Mouse (Mus musculus): ENCODE results near the gene Rreb1. TPM values are rescaled to one million over a fixed set of nuclear protein-coding genes. Genes with fewer than 3 reads are reported as not detected.

Rreb1 gene
- total and polyA plus RNA-seq, 2 experiments = 9.0 to 12.4 TPM

- TF ChIP-seq POLR2A (IDR thresholded peaks at IDR 0.05; ENCODE audit: extremely low read depth, insufficient read depth, low read length) (no peak), CTCF (IDR thresholded peaks at IDR 0.05; ENCODE audit: low read depth, low read length) (no peak)
- 38% methylated on average over 17 of the region's 17 CpGs for WGBS
- H3K9ac ChIP-seq (ENCODE audit: low read depth, low read length) = peak overlapping the region; percentile 38; the same call in 1 of the 2 replicates
- no peaks in the 10 kb centered on the region for H3K79me2 ChIP-seq (ENCODE audit: control insufficient read depth, insufficient read depth, low read length)
- no peak overlapping the region for H3K4me3 ChIP-seq (ENCODE audit: insufficient read depth, low read depth, low read length)
- peak overlapping the region; percentile 82 for H3K27ac ChIP-seq (replicated peaks; ENCODE audit: insufficient read depth, low read depth, low read length)
- H3K4me1 ChIP-seq (ENCODE audit: control insufficient read depth, insufficient read depth, low read length) = peaks cover 25% of the 10 kb centered on the region
- DNase-seq (ENCODE audit: extremely low read depth, low read depth, low spot score) = peak; percentile 91
- no peaks in the 10 kb centered on the region for H3K27me3 ChIP-seq (ENCODE audit: control insufficient read depth, insufficient read depth, low read length)
- peaks cover 3% of the 10 kb centered on the region for H3K36me3 ChIP-seq (ENCODE audit: control insufficient read depth, insufficient read depth, low read length)
These were observed 164.0 kb downstream of the Rreb1 start for GRCm38 (mm10) chr13:37941950-37942886.

DNA sequence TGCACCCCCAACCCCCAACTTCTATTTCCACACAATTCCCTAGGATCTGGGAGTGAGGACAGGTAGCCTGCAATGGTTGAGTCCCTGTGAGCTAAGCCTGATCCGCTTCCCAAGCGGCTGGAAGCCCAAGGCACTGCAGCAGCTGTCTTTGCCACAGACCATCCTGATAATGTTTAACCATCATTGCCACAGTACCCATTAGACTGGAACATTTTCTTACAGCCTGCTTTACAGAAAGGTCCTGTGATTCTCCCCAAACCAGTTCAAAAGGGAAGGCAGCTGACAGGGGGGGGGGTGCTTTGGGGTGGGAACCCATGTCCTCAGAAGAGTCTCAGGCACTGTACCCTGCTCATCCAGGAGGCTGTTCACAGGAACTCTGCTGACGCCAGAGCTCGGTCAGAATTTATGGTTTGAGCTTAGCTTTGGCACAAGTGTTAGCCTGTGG lies 164.7 kb downstream of the Rreb1 start:
- WGBS = 12% methylated on average over 4 of the region's 4 CpGs
- TF ChIP-seq POLR2A (IDR thresholded peaks at IDR 0.05; ENCODE audit: extremely low read depth, insufficient read depth, low read length) (no peak), CTCF (IDR thresholded peaks at IDR 0.05; ENCODE audit: low read depth, low read length) (no peak)

GRCm38 (mm10) chr13:37943466-37943865 lies 165.3 kb downstream of the Rreb1 start:
- peak overlapping the region; percentile 82 for H3K27ac ChIP-seq (replicated peaks; ENCODE audit: insufficient read depth, low read depth, low read length)
- WGBS = 43% methylated on average over 3 of the region's 3 CpGs
- peaks cover 8% of the 10 kb centered on the region; the same call in 1 of the 2 replicates for H3K36me3 ChIP-seq (ENCODE audit: control insufficient read depth, insufficient read depth, low read length)
- no peaks in the 10 kb centered on the region for H3K27me3 ChIP-seq (ENCODE audit: control insufficient read depth, insufficient read depth, low read length)
- no peaks in the 10 kb centered on the region for H3K79me2 ChIP-seq (ENCODE audit: control insufficient read depth, insufficient read depth, low read length)
- no peak for TF ChIP-seq POLR2A (IDR thresholded peaks at IDR 0.05; ENCODE audit: extremely low read depth, insufficient read depth, low read length)
- no peak for TF ChIP-seq CTCF (IDR thresholded peaks at IDR 0.05; ENCODE audit: low read depth, low read length)
- peak; percentile 72 for DNase-seq (ENCODE audit: extremely low read depth, low read depth, low spot score)
- peaks cover 25% of the 10 kb centered on the region for H3K4me1 ChIP-seq (ENCODE audit: control insufficient read depth, insufficient read depth, low read length)
- no peak overlapping the region for H3K9ac ChIP-seq (ENCODE audit: low read depth, low read length)
- no peak overlapping the region for H3K4me3 ChIP-seq (ENCODE audit: insufficient read depth, low read depth, low read length)

More for the DNA sequence above, 164.7 kb downstream of the Rreb1 start:
- Histone ChIP-seq H3K79me2 (ENCODE audit: control insufficient read depth, insufficient read depth, low read length) (no peaks in the 10 kb centered on the region), H3K4me3 (ENCODE audit: insufficient read depth, low read depth, low read length) (no peak overlapping the region), H3K27ac (replicated peaks; ENCODE audit: insufficient read depth, low read depth, low read length) (peak overlapping the region; percentile 82), H3K4me1 (ENCODE audit: control insufficient read depth, insufficient read depth, low read length) (peaks cover 25% of the 10 kb centered on the region), H3K9ac (ENCODE audit: low read depth, low read length) (peak overlapping the region; percentile 3; the same call in 1 of the 2 replicates), H3K36me3 (ENCODE audit: control insufficient read depth, insufficient read depth, low read length) (peaks cover 8% of the 10 kb centered on the region; the same call in 1 of the 2 replicates), H3K27me3 (ENCODE audit: control insufficient read depth, insufficient read depth, low read length) (no peaks in the 10 kb centered on the region)
- peak; percentile 90 for DNase-seq (ENCODE audit: extremely low read depth, low read depth, low spot score)

DNA sequence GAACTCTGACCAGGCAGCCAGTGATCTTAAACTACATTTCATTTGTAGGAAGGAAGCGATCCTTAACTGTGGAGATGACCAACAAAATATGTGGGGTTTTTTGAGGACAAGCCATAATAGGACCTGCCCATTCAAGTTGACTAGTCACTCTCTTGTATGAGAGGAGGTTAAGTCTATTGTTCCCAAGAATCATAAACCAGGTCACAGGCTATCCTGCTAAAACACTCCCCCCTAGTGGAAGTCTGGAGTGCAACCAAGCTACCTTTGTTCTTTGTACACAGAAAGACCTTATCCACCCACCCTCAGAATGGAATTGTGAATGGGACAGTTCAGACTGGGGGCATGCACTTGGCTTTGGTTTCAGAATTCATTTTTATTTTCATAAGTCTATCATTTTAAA lies 166.1 kb downstream of the Rreb1 start:
- Histone ChIP-seq H3K79me2 (ENCODE audit: control insufficient read depth, insufficient read depth, low read length) (no peaks in the 10 kb centered on the region), H3K36me3 (ENCODE audit: control insufficient read depth, insufficient read depth, low read length) (peaks cover 13% of the 10 kb centered on the region), H3K27ac (replicated peaks; ENCODE audit: insufficient read depth, low read depth, low read length) (no peak overlapping the region), H3K4me1 (ENCODE audit: control insufficient read depth, insufficient read depth, low read length) (peaks cover 25% of the 10 kb centered on the region), H3K27me3 (ENCODE audit: control insufficient read depth, insufficient read depth, low read length) (no peaks in the 10 kb centered on the region), H3K9ac (ENCODE audit: low read depth, low read length) (no peak overlapping the region), H3K4me3 (ENCODE audit: insufficient read depth, low read depth, low read length) (no peak overlapping the region)
- peak; percentile 73 for DNase-seq (ENCODE audit: extremely low read depth, low read depth, low spot score)
- WGBS = 16% methylated on average over 1 of the region's 1 CpGs
- TF ChIP-seq CTCF (IDR thresholded peaks at IDR 0.05; ENCODE audit: low read depth, low read length) (peak; percentile 25; the same call in 1 of the 2 replicates), POLR2A (IDR thresholded peaks at IDR 0.05; ENCODE audit: extremely low read depth, insufficient read depth, low read length) (no peak)

DNA sequence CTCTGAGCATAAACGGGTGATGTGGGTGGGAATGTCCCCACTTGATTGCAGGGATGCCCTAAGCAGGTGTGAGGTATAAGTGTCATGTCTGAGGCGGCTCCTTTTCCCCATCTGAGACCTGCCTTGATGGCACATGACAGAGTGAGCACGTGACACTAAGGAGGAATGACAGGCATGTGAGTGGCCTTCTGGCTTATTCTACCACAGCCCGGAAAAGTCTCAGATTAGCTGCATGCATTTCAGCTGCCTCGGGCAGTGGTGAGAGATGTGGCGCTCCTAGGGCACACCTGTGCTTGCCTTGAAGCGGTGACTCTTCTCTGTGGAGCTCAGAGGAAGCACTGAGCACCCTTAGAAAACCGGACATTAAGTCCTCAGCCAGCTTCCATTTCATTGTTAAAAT lies 167.2 kb downstream of the Rreb1 start:
- H3K79me2 ChIP-seq (ENCODE audit: control insufficient read depth, insufficient read depth, low read length) = no peaks in the 10 kb centered on the region
- no peak overlapping the region for H3K9ac ChIP-seq (ENCODE audit: low read depth, low read length)
- H3K36me3 ChIP-seq (ENCODE audit: control insufficient read depth, insufficient read depth, low read length) = peaks cover 20% of the 10 kb centered on the region
- TF ChIP-seq CTCF (IDR thresholded peaks at IDR 0.05; ENCODE audit: low read depth, low read length) = no peak
- H3K4me3 ChIP-seq (ENCODE audit: insufficient read depth, low read depth, low read length) = no peak overlapping the region
- H3K4me1 ChIP-seq (ENCODE audit: control insufficient read depth, insufficient read depth, low read length) = peaks cover 20% of the 10 kb centered on the region
- 93% methylated on average over 8 of the region's 8 CpGs for WGBS
- no peak overlapping the region for H3K27ac ChIP-seq (replicated peaks; ENCODE audit: insufficient read depth, low read depth, low read length)
- no peak for DNase-seq (ENCODE audit: extremely low read depth, low read depth, low spot score)
- H3K27me3 ChIP-seq (ENCODE audit: control insufficient read depth, insufficient read depth, low read length) = no peaks in the 10 kb centered on the region

- DNase-seq (ENCODE audit: extremely low read depth, low read depth, low spot score) = peak; percentile 54
- Histone ChIP-seq H3K4me1 (ENCODE audit: control insufficient read depth, insufficient read depth, low read length) (peaks cover 12% of the 10 kb centered on the region), H3K4me3 (ENCODE audit: insufficient read depth, low read depth, low read length) (no peak overlapping the region), H3K79me2 (ENCODE audit: control insufficient read depth, insufficient read depth, low read length) (no peaks in the 10 kb centered on the region), H3K27ac (replicated peaks; ENCODE audit: insufficient read depth, low read depth, low read length) (no peak overlapping the region), H3K27me3 (ENCODE audit: control insufficient read depth, insufficient read depth, low read length) (no peaks in the 10 kb centered on the region), H3K9ac (ENCODE audit: low read depth, low read length) (no peak overlapping the region), H3K36me3 (ENCODE audit: control insufficient read depth, insufficient read depth, low read length) (peaks cover 23% of the 10 kb centered on the region)
- TF ChIP-seq CTCF (IDR thresholded peaks at IDR 0.05; ENCODE audit: low read depth, low read length) = peak; percentile 94
- no peak for TF ChIP-seq POLR2A (IDR thresholded peaks at IDR 0.05; ENCODE audit: extremely low read depth, insufficient read depth, low read length)
- 33% methylated on average over 6 of the region's 6 CpGs for WGBS
These were observed 168.5 kb downstream of the Rreb1 start for GRCm38 (mm10) chr13:37946734-37947133.

All from liver, adult 2 months (tissue).